8 mouse cellular contexts compared by ENCODE assay signal in genomic region chr19:36834532-36835431, GRCm38 (mm10). TPM values are rescaled to one million over a fixed set of nuclear protein-coding genes. Genes with fewer than 3 reads are reported as not detected.
DNase-seq lines count a peak whose midpoint lies in the region; ATAC-seq and TF ChIP-seq lines count a peak whose summit lies in the region.

No protein-coding gene starts in this region.

- ATAC-seq in hindbrain, embryonic 11.5 days (ENCODE audit: low FRiP score), result peak; percentile 59
- ATAC-seq in limb, embryonic 14.5 days (ENCODE audit: low FRiP score, low read depth), result no peak
- ATAC-seq in midbrain, embryonic 14.5 days (ENCODE audit: low FRiP score, low TSS enrichment), result peak; percentile 52; the same call in 1 of the 2 replicates
- peak; percentile 70 for ATAC-seq in stomach, postnatal 0 days (ENCODE audit: low FRiP score, low TSS enrichment)

- no peak for TF ChIP-seq CTCF in E14TG2a.4 (conservative IDR thresholded peaks at IDR 0.05; ENCODE audit: low read length)
- no peak for TF ChIP-seq CTCF in stomach, postnatal 0 days (IDR thresholded peaks at IDR 0.05; ENCODE audit: low read depth)

- H3K27ac ChIP-seq in hindbrain, embryonic 11.5 days (ENCODE audit: low read depth, low read length), result peak overlapping the region; percentile 96
- peak overlapping the region; percentile 98 for H3K27ac ChIP-seq in limb, embryonic 14.5 days (replicated peaks; ENCODE audit: low read depth, low read length)
- peak overlapping the region; percentile 97 for H3K27ac ChIP-seq in midbrain, embryonic 14.5 days (replicated peaks; ENCODE audit: low read depth, low read length)
- peak overlapping the region; percentile 99 for H3K27ac ChIP-seq in stomach, postnatal 0 days (replicated peaks)

- H3K9me3 ChIP-seq in E14TG2a.4 (ENCODE audit: low read length), result no peaks in the 10 kb centered on the region
- H3K9me3 ChIP-seq in erythroblast, embryonic 14.5 days (ENCODE audit: control insufficient read depth, low read length), result no peaks in the 10 kb centered on the region
- H3K9me3 ChIP-seq in hindbrain, embryonic 11.5 days (ENCODE audit: control insufficient read depth, low read length), result no peaks in the 10 kb centered on the region
- H3K9me3 ChIP-seq in limb, embryonic 14.5 days (ENCODE audit: control insufficient read depth, low read length), result no peaks in the 10 kb centered on the region
- no peaks in the 10 kb centered on the region for H3K9me3 ChIP-seq in midbrain, embryonic 14.5 days (ENCODE audit: control insufficient read depth, low read length)
- no peaks in the 10 kb centered on the region for H3K9me3 ChIP-seq in stomach, postnatal 0 days (ENCODE audit: control insufficient read depth, low read length)

- peak overlapping the region; percentile 61 for H3K4me2 ChIP-seq in hindbrain, embryonic 11.5 days (replicated peaks; ENCODE audit: low read depth, low read length)
- peak overlapping the region; percentile 85 for H3K4me2 ChIP-seq in limb, embryonic 14.5 days (replicated peaks; ENCODE audit: low read depth, low read length, severe bottlenecking)
- peak overlapping the region; percentile 89 for H3K4me2 ChIP-seq in midbrain, embryonic 14.5 days (ENCODE audit: low read length)
- peak overlapping the region; percentile 62 for H3K4me2 ChIP-seq in stomach, postnatal 0 days (replicated peaks; ENCODE audit: low read depth)

- no peak for TF ChIP-seq POLR2A in limb, embryonic 14.5 days (IDR thresholded peaks at IDR 0.05; ENCODE audit: borderline replicate concordance, extremely low read depth, insufficient read depth, insufficient read length)

- peak overlapping the region; percentile 92 for H3K4me3 ChIP-seq in E14TG2a.4 (replicated peaks; ENCODE audit: low read length)
- peak overlapping the region; percentile 98 for H3K4me3 ChIP-seq in erythroblast, embryonic 14.5 days (replicated peaks)
- peak overlapping the region; percentile 99 for H3K4me3 ChIP-seq in hindbrain, embryonic 11.5 days (ENCODE audit: low read depth, low read length)
- peak overlapping the region; percentile 97 for H3K4me3 ChIP-seq in limb, embryonic 14.5 days (replicated peaks; ENCODE audit: low read length)
- peak overlapping the region; percentile 97 for H3K4me3 ChIP-seq in midbrain, embryonic 14.5 days (replicated peaks; ENCODE audit: low read depth, low read length)
- H3K4me3 ChIP-seq in stomach, postnatal 0 days (ENCODE audit: low read depth, low read length), result peak overlapping the region; percentile 95

- under 1% methylated on average over 53 of the region's 62 CpGs for WGBS in hindbrain, embryonic 11.5 days
- under 1% methylated on average over 27 of the region's 62 CpGs for WGBS in limb, embryonic 14.5 days
- under 1% methylated on average over 55 of the region's 62 CpGs for WGBS in midbrain, embryonic 14.5 days
- under 1% methylated on average over 51 of the region's 62 CpGs for WGBS in stomach, postnatal 0 days

- no peak for TF ChIP-seq EP300 in stomach, postnatal 0 days (optimal IDR thresholded peaks at IDR 0.05)

- peaks cover 22% of the 10 kb centered on the region for H3K36me3 ChIP-seq in E14TG2a.4 (ENCODE audit: insufficient read depth, low read length)
- H3K36me3 ChIP-seq in erythroblast, embryonic 14.5 days (ENCODE audit: control insufficient read depth), result peaks cover 12% of the 10 kb centered on the region
- no peaks in the 10 kb centered on the region for H3K36me3 ChIP-seq in hindbrain, embryonic 11.5 days (ENCODE audit: control insufficient read depth, insufficient read depth, low read length)
- H3K36me3 ChIP-seq in limb, embryonic 14.5 days (ENCODE audit: control insufficient read depth, insufficient read depth, low read length), result 0 out of 2 replicates have a peak, but pooled peaks cover 8% of the 10 kb centered on the region
- peaks cover 8% of the 10 kb centered on the region for H3K36me3 ChIP-seq in midbrain, embryonic 14.5 days (ENCODE audit: control insufficient read depth, insufficient read depth, low read length)
- H3K36me3 ChIP-seq in stomach, postnatal 0 days (ENCODE audit: control insufficient read depth, insufficient read depth, low read length), result no peaks in the 10 kb centered on the region

- H3K4me1 ChIP-seq in E14TG2a.4 (replicated peaks; ENCODE audit: low read depth, low read length), result peaks cover 50% of the 10 kb centered on the region
- H3K4me1 ChIP-seq in erythroblast, embryonic 14.5 days (ENCODE audit: control insufficient read depth), result peaks cover 25% of the 10 kb centered on the region
- H3K4me1 ChIP-seq in hindbrain, embryonic 11.5 days (replicated peaks; ENCODE audit: control insufficient read depth, insufficient read depth, low read length), result peaks cover 2% of the 10 kb centered on the region; the same call in 1 of the 2 replicates
- H3K4me1 ChIP-seq in limb, embryonic 14.5 days (ENCODE audit: control insufficient read depth, insufficient read depth, low read length), result peaks cover 17% of the 10 kb centered on the region
- H3K4me1 ChIP-seq in midbrain, embryonic 14.5 days (ENCODE audit: control insufficient read depth, insufficient read depth, low read length), result peaks cover 24% of the 10 kb centered on the region
- H3K4me1 ChIP-seq in stomach, postnatal 0 days (replicated peaks; ENCODE audit: control insufficient read depth, insufficient read depth), result peaks cover 4% of the 10 kb centered on the region; the same call in 1 of the 2 replicates

- peak overlapping the region; percentile 97 for H3K9ac ChIP-seq in hindbrain, embryonic 11.5 days (ENCODE audit: low read depth, low read length)
- peak overlapping the region; percentile 98 for H3K9ac ChIP-seq in limb, embryonic 14.5 days (ENCODE audit: low read depth, low read length, severe bottlenecking)
- H3K9ac ChIP-seq in midbrain, embryonic 14.5 days (replicated peaks; ENCODE audit: low read length), result peak overlapping the region; percentile 98
- H3K9ac ChIP-seq in stomach, postnatal 0 days (ENCODE audit: low read length), result peak overlapping the region; percentile 99

- DNase-seq in ZHBTc4 (ENCODE audit: low read depth, low spot score), result peak; percentile 77
- DNase-seq in hindbrain, embryonic 11.5 days (ENCODE audit: low spot score), result peak; percentile 64
- DNase-seq in limb, embryonic 14.5 days (ENCODE audit: low spot score), result no peak
- peak; percentile 58 for DNase-seq in midbrain, embryonic 14.5 days
- DNase-seq in stomach, postnatal 0 days (ENCODE audit: low spot score), result peak; percentile 70
- no peak for DNase-seq in right cerebral cortex, postnatal 36 days (ENCODE audit: low spot score in 2 of 2)

- no peaks in the 10 kb centered on the region for H3K27me3 ChIP-seq in E14TG2a.4 (ENCODE audit: insufficient read depth, low read length)
- H3K27me3 ChIP-seq in erythroblast, embryonic 14.5 days (ENCODE audit: control insufficient read depth), result no peaks in the 10 kb centered on the region
- H3K27me3 ChIP-seq in hindbrain, embryonic 11.5 days (ENCODE audit: control insufficient read depth, insufficient read depth, low read length), result no peaks in the 10 kb centered on the region
- H3K27me3 ChIP-seq in limb, embryonic 14.5 days (ENCODE audit: control insufficient read depth, insufficient read depth, low read length), result no peaks in the 10 kb centered on the region
- no peaks in the 10 kb centered on the region for H3K27me3 ChIP-seq in midbrain, embryonic 14.5 days (ENCODE audit: control insufficient read depth, insufficient read depth, low read length)
- no peaks in the 10 kb centered on the region for H3K27me3 ChIP-seq in stomach, postnatal 0 days (ENCODE audit: control insufficient read depth, insufficient read depth, low read length)

RNA-seq across cellular contexts. Expression of gene Tnks2, which starts 0.8 kb away (rescaled TPM):
- 0.12 and 0.34 TPM in 2 replicates for polyA plus RNA-seq in erythroblast, embryonic 14.5 days (2012)
- 80.8 and 91.1 TPM in 2 replicates for polyA plus RNA-seq in hindbrain, embryonic 11.5 days (2014; fragmentation: Nextera tagmentation; extraction: Ambion mirVana)
- polyA plus RNA-seq in limb, embryonic 14.5 days (2012; rRNA removed), result 82.2 and 82.9 TPM in 2 replicates
- polyA plus RNA-seq in limb, embryonic 14.5 days (2014; fragmentation: Nextera tagmentation; extraction: Ambion mirVana), result 74.9 and 81.3 TPM in 2 replicates
- polyA plus RNA-seq in midbrain, embryonic 14.5 days (2014; fragmentation: Nextera tagmentation; extraction: Ambion mirVana), result 64.1 and 95.9 TPM in 2 replicates
- 13.9 and 15.8 TPM in 2 replicates for polyA plus RNA-seq in stomach, postnatal 0 days (2015; fragmentation: Nextera tagmentation; extraction: Ambion mirVana)

Comparison
In these comparisons a context has a peak if more than half of its experiments do, and no peak if none do; other contexts are left out.
1. DNase-seq: peak in ZHBTc4 (single experiment), hindbrain, embryonic 11.5 days (single experiment), midbrain, embryonic 14.5 days (single experiment) and stomach, postnatal 0 days (single experiment); none in limb, embryonic 14.5 days (single experiment) and right cerebral cortex, postnatal 36 days (0 of 2).
2. RNA of gene Tnks2, which starts 0.8 kb away (polyA plus RNA-seq): 64.1 to 95.9 TPM in midbrain, embryonic 14.5 days, 74.9 to 82.9 TPM in limb, embryonic 14.5 days, 80.8 to 91.1 TPM in hindbrain, embryonic 11.5 days and 13.9 to 15.8 TPM in stomach, postnatal 0 days; 0.12 to 0.34 TPM in erythroblast, embryonic 14.5 days; every median in the first group is over 10 times any median in the second.
3. Peak in every context shown above with its lines, with median percentiles within 50 percentile points of each other: H3K4me3 ChIP-seq, H3K27ac ChIP-seq, H3K4me2 ChIP-seq and H3K9ac ChIP-seq.